Mouse (Mus musculus) heart, embryonic 13.5 days (tissue): Measurements from ENCODE around the gene Klhl36. TPM values are rescaled to one million over a fixed set of nuclear protein-coding genes. Genes with fewer than 3 reads are reported as not detected.

Source experiments
- polyA plus RNA-seq: library from polyadenylated mRNA; unstranded; fragments of >200 nt; fragmentation: Nextera tagmentation; extraction: Ambion mirVana; gene quantifications from 2 replicates; pipeline ENCODE4 v1.2.1, GENCODE M21; 2015

Gene Klhl36
- polyA plus RNA-seq, 1 experiment from 2014 or later = 10.1 TPM

Other genes with a start within 250 kb of the Klhl36 start
- not detected in 2 replicates for gene Adad2, start 249.5 kb upstream of the Klhl36 start, polyA plus RNA-seq
- gene Kcng4, start 226.6 kb upstream of the Klhl36 start, polyA plus RNA-seq = not detected in 2 replicates
- gene Wfdc1, start 195.9 kb upstream of the Klhl36 start, polyA plus RNA-seq = 3.6 and 4.4 TPM in 2 replicates
- gene Atp2c2, start 162.3 kb upstream of the Klhl36 start, polyA plus RNA-seq = 0.20 and 0.29 TPM in 2 replicates
- gene Tldc1, start 83.8 kb upstream of the Klhl36 start, polyA plus RNA-seq = 14.3 and 14.6 TPM in 2 replicates
- 40.2 and 51.4 TPM in 2 replicates for gene Cotl1, start 21.7 kb upstream of the Klhl36 start, polyA plus RNA-seq
- 90.5 and 101 TPM in 2 replicates for gene Usp10, start 48.1 kb downstream of the Klhl36 start, polyA plus RNA-seq
- 1.8 TPM in 1 of 2 replicates, not detected in the other for gene Gm20388, start 48.6 kb downstream of the Klhl36 start, polyA plus RNA-seq
- 3.9 and 4.1 TPM in 2 replicates for gene Crispld2, start 130.2 kb downstream of the Klhl36 start, polyA plus RNA-seq
- gene Zdhhc7, start 239.2 kb downstream of the Klhl36 start, polyA plus RNA-seq = 29.2 and 31.0 TPM in 2 replicates